ENCODE assay signal across 29 mouse cellular contexts in the genomic region with DNA sequence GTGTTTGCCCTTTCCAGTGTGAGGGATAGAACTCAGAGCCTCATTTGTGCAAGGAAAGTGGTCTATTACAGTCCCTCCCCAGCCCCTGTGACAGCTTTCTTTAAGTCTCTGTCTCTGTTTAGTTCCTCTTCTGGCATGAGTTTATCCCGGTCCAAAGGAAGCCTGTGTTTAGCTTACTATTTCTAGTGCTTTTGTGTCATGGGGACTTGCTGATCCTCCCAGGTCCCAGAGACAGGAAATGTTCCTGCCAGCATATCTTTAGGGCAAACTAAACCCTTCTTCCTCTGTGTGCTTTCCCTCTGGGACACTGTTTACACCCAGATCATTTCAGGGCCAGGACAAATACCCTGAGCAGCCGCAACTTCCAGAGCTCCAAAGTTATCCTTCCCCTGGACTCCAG.
A peak's percentile ranks its signal among the peaks of the same experiment; 100 is the strongest.
DNase-seq lines count a peak whose midpoint lies in the region; ATAC-seq and TF ChIP-seq lines count a peak whose summit lies in the region.
"Had no signal": no experiment of that assay in that cellular context is flagged by ENCODE, and none has a peak within 500 bp of the region (broad histone marks: within the 10 kb centered on the region; RNA-seq: fewer than 3 reads in every experiment).

No protein-coding gene starts in this region.

- no peak overlapping the region for H3K4me3 ChIP-seq in midbrain, embryonic 10.5 days
- H3K4me3 ChIP-seq in midbrain, embryonic 16.5 days (ENCODE audit: low read depth, low read length) = no peak overlapping the region
- no peak overlapping the region for H3K4me3 ChIP-seq in lung, adult 2 months (replicated peaks; ENCODE audit: extremely low read depth, low read depth, low read length)
- no peak overlapping the region for H3K4me3 ChIP-seq in lung, postnatal 0 days (ENCODE audit: low read depth, low read length)
- H3K4me3 ChIP-seq: embryonic facial prominence, embryonic 10.5 days; embryonic facial prominence, embryonic 15.5 days; forebrain, embryonic 12.5 days; heart, adult 2 months; heart, embryonic 12.5 days; hindbrain, embryonic 15.5 days; kidney, embryonic 15.5 days; limb, embryonic 12.5 days; liver, embryonic 15.5 days; midbrain, embryonic 12.5 days; neural tube, embryonic 12.5 days had no signal

- no peak overlapping the region for H3K4me2 ChIP-seq in midbrain, embryonic 16.5 days (ENCODE audit: low read length)
- H3K4me2 ChIP-seq in lung, postnatal 0 days (replicated peaks; ENCODE audit: low read depth, low read length) = no peak overlapping the region
- H3K4me2 ChIP-seq: embryonic facial prominence, embryonic 15.5 days; forebrain, embryonic 12.5 days; heart, embryonic 12.5 days; hindbrain, embryonic 15.5 days; kidney, embryonic 15.5 days; limb, embryonic 12.5 days; liver, embryonic 15.5 days; midbrain, embryonic 12.5 days; neural tube, embryonic 12.5 days had no signal

- WGBS in midbrain, embryonic 10.5 days = 60% methylated on average over 2 of the region's 2 CpGs
- 59% methylated on average over 2 of the region's 2 CpGs for WGBS in midbrain, embryonic 16.5 days
- WGBS in lung, adult 2 months = 16% methylated on average over 2 of the region's 2 CpGs
- WGBS in lung, postnatal 0 days = 12% methylated on average over 2 of the region's 2 CpGs

- no peak for TF ChIP-seq POLR2A in lung, adult 2 months (IDR thresholded peaks at IDR 0.05; ENCODE audit: borderline replicate concordance, extremely low read depth, low read depth, low read length)

- peak; percentile 97 for TF ChIP-seq EP300 in lung, postnatal 0 days (IDR thresholded peaks at IDR 0.05)

- DNase-seq in midbrain, embryonic 10.5 days (ENCODE audit: low spot score) = no peak
- peak; percentile 21 for DNase-seq in lung, adult 2 months
- peak; percentile 69 for DNase-seq in lung, postnatal 0 days (ENCODE audit: low spot score)
- no peak for DNase-seq in gastrocnemius, postnatal 25 days
- DNase-seq in right cerebral cortex, adult 2 months (ENCODE audit: low spot score in 2 of 2) = no peak
- no peak for DNase-seq in embryo, embryonic 9.5 days (ENCODE audit: extremely low spot score)
- DNase-seq: adrenal gland, postnatal 36 days; cerebellum, adult 2 months; cerebellum, postnatal 14 days; heart, adult 2 months; heart, postnatal 4 days; kidney, adult 18-20 months; kidney, postnatal 25 days; right cerebral cortex, adult 18-20 months; right cerebral cortex, postnatal 4 days; thymus, adult 18-20 months had no signal

- H3K27me3 ChIP-seq in midbrain, embryonic 10.5 days (ENCODE audit: low read depth, poor library complexity, severe bottlenecking) = peaks cover 58% of the 10 kb centered on the region
- H3K27me3 ChIP-seq in midbrain, embryonic 16.5 days (ENCODE audit: control insufficient read depth, insufficient read depth, low read depth, low read length) = no peaks in the 10 kb centered on the region
- no peaks in the 10 kb centered on the region for H3K27me3 ChIP-seq in lung, postnatal 0 days (replicated peaks; ENCODE audit: insufficient read depth, low read length)
- H3K27me3 ChIP-seq: kidney, embryonic 15.5 days; liver, embryonic 15.5 days had no signal

- no peak overlapping the region for H3K9ac ChIP-seq in midbrain, embryonic 16.5 days (ENCODE audit: low read depth, low read length)
- H3K9ac ChIP-seq in lung, postnatal 0 days (replicated peaks; ENCODE audit: low read depth) = no peak overlapping the region
- H3K9ac ChIP-seq: embryonic facial prominence, embryonic 15.5 days; forebrain, embryonic 12.5 days; heart, embryonic 12.5 days; hindbrain, embryonic 15.5 days; kidney, embryonic 15.5 days; limb, embryonic 12.5 days; liver, embryonic 15.5 days; midbrain, embryonic 12.5 days; neural tube, embryonic 12.5 days had no signal

- H3K4me1 ChIP-seq in midbrain, embryonic 10.5 days = peaks cover 57% of the 10 kb centered on the region
- H3K4me1 ChIP-seq in midbrain, embryonic 16.5 days (ENCODE audit: control insufficient read depth, insufficient read depth, low read length) = peaks cover 30% of the 10 kb centered on the region
- peaks cover 33% of the 10 kb centered on the region for H3K4me1 ChIP-seq in lung, adult 2 months (ENCODE audit: control insufficient read depth, insufficient read depth, low read length)
- 0 out of 2 replicates have a peak, but pooled peaks cover 3% of the 10 kb centered on the region for H3K4me1 ChIP-seq in lung, postnatal 0 days (ENCODE audit: insufficient read depth, low read depth, low read length)
- H3K4me1 ChIP-seq: embryonic facial prominence, embryonic 15.5 days; limb, embryonic 12.5 days; liver, embryonic 15.5 days had no signal

- no peak for TF ChIP-seq CTCF in lung, adult 2 months (IDR thresholded peaks at IDR 0.05; ENCODE audit: insufficient read depth, low read length)
- no peak for TF ChIP-seq CTCF in lung, postnatal 0 days (IDR thresholded peaks at IDR 0.05)

- no peak for ATAC-seq in midbrain, embryonic 16.5 days
- peak; percentile 67 for ATAC-seq in lung, postnatal 0 days
- ATAC-seq: inflammation-experienced regulatory T-cells, adult 6 months had no signal

- peak overlapping the region; percentile 52; the same call in 1 of the 2 replicates for H3K27ac ChIP-seq in midbrain, embryonic 10.5 days (replicated peaks)
- H3K27ac ChIP-seq in midbrain, embryonic 16.5 days (ENCODE audit: low read length) = no peak overlapping the region
- H3K27ac ChIP-seq in lung, postnatal 0 days (ENCODE audit: low read length) = peak overlapping the region; percentile 47; the same call in 1 of the 2 replicates
- H3K27ac ChIP-seq: embryonic facial prominence, embryonic 10.5 days; embryonic facial prominence, embryonic 15.5 days; heart, adult 2 months; hindbrain, embryonic 15.5 days; kidney, embryonic 15.5 days; limb, embryonic 12.5 days; liver, embryonic 15.5 days; midbrain, embryonic 12.5 days; neural tube, embryonic 12.5 days; stomach, postnatal 0 days had no signal

- no peaks in the 10 kb centered on the region for H3K9me3 ChIP-seq in midbrain, embryonic 10.5 days (replicated peaks)
- H3K9me3 ChIP-seq in midbrain, embryonic 16.5 days (replicated peaks; ENCODE audit: control insufficient read depth, low read length, poor library complexity, severe bottlenecking) = no peaks in the 10 kb centered on the region
- H3K9me3 ChIP-seq in lung, postnatal 0 days (ENCODE audit: low read length) = no peaks in the 10 kb centered on the region
- H3K9me3 ChIP-seq: embryonic facial prominence, embryonic 10.5 days; embryonic facial prominence, embryonic 15.5 days; forebrain, embryonic 12.5 days; heart, embryonic 12.5 days; hindbrain, embryonic 15.5 days; kidney, embryonic 15.5 days; limb, embryonic 12.5 days; liver, embryonic 15.5 days; midbrain, embryonic 12.5 days; neural tube, embryonic 12.5 days had no signal

- H3K36me3 ChIP-seq in midbrain, embryonic 10.5 days = no peaks in the 10 kb centered on the region
- no peaks in the 10 kb centered on the region for H3K36me3 ChIP-seq in midbrain, embryonic 16.5 days (ENCODE audit: control insufficient read depth, insufficient read depth, low read length)
- H3K36me3 ChIP-seq in lung, postnatal 0 days (ENCODE audit: insufficient read depth, low read length) = no peaks in the 10 kb centered on the region
- H3K36me3 ChIP-seq: embryonic facial prominence, embryonic 10.5 days; embryonic facial prominence, embryonic 15.5 days; forebrain, embryonic 12.5 days; heart, embryonic 12.5 days; hindbrain, embryonic 15.5 days; kidney, embryonic 15.5 days; limb, embryonic 12.5 days; liver, embryonic 15.5 days; midbrain, embryonic 12.5 days; neural tube, embryonic 12.5 days had no signal

Comparison
In these comparisons a context has a peak if more than half of its experiments do, and no peak if none do; other contexts are left out.
1. DNase-seq: peak in lung, adult 2 months (single experiment) and lung, postnatal 0 days (single experiment); none in midbrain, embryonic 10.5 days (single experiment), gastrocnemius, postnatal 25 days (single experiment), right cerebral cortex, adult 2 months (0 of 2) and embryo, embryonic 9.5 days (single experiment).